Mouse (Mus musculus): ENCODE results near the gene Ccdc28a. TPM values are rescaled to one million over a fixed set of nuclear protein-coding genes. Genes with fewer than 3 reads are reported as not detected.

The Ccdc28a gene
- polyA plus RNA-seq, 1 experiment: 64.7 TPM

GRCm38 (mm10) chr10:18176722-18177121 lies 58.1 kb downstream of the Ccdc28a start:
- Histone ChIP-seq H3K27ac (ENCODE audit: insufficient read depth, low read length) (no peak overlapping the region), H3K4me1 (ENCODE audit: control insufficient read depth, insufficient read depth, low read length) (no peaks in the 10 kb centered on the region), H3K4me3 (ENCODE audit: insufficient read depth, low read length) (no peak overlapping the region)
- TF ChIP-seq CTCF (IDR thresholded peaks at IDR 0.05; ENCODE audit: extremely low read depth, insufficient read depth, low read length): no peak
- TF ChIP-seq POLR2A (IDR thresholded peaks at IDR 0.05; ENCODE audit: extremely low read depth, insufficient read depth, low read length): no peak

GRCm38 (mm10) chr10:18175087-18175486 lies 59.7 kb downstream of the Ccdc28a start:
- Histone ChIP-seq H3K4me1 (ENCODE audit: control insufficient read depth, insufficient read depth, low read length) (no peaks in the 10 kb centered on the region), H3K4me3 (ENCODE audit: insufficient read depth, low read length) (no peak overlapping the region), H3K27ac (ENCODE audit: insufficient read depth, low read length) (no peak overlapping the region)
- TF ChIP-seq CTCF (IDR thresholded peaks at IDR 0.05; ENCODE audit: extremely low read depth, insufficient read depth, low read length) (no peak), POLR2A (IDR thresholded peaks at IDR 0.05; ENCODE audit: extremely low read depth, insufficient read depth, low read length) (no peak)

Other genes with a start within 250 kb of the Ccdc28a start
- 23.0 and 24.3 TPM in 2 replicates for gene Abracl, start 211.7 kb downstream of the Ccdc28a start, polyA plus RNA-seq (2012; rRNA removed)
- gene Reps1, start 179.1 kb downstream of the Ccdc28a start, polyA plus RNA-seq (2012; rRNA removed): 74.5 and 80.7 TPM in 2 replicates
- gene Ect2l, start 24.1 kb downstream of the Ccdc28a start, polyA plus RNA-seq (2012; rRNA removed): 0.28 and 0.29 TPM in 2 replicates
- gene Nhsl1, start 84.0 kb upstream of the Ccdc28a start, polyA plus RNA-seq (2012; rRNA removed): 11.9 and 12.1 TPM in 2 replicates

Data from cortical plate, adult 2 months (tissue).